In genomic region chr16:95781681-95782080, GRCm38 (mm10) we compare ENCODE assay signal across 18 mouse cellular contexts.
"Had no signal": no experiment of that assay in that cellular context is flagged by ENCODE, and none has a peak within 500 bp of the region (broad histone marks: within the 10 kb centered on the region; RNA-seq: fewer than 3 reads in every experiment).

No protein-coding gene starts in this region.

- H3K36me3 ChIP-seq: liver, embryonic 13.5 days; liver, embryonic 15.5 days; lung, embryonic 15.5 days; midbrain, embryonic 12.5 days; neural tube, embryonic 12.5 days had no signal

- DNase-seq: liver, embryonic 13.5 days; liver, postnatal 0 days; lung, adult 2 months; lung, postnatal 14 days; lung, postnatal 36 days; midbrain, embryonic 14.5 days; right cerebral cortex, postnatal 14 days; thymus, adult 18-20 months; thymus, postnatal 14 days; thymus, postnatal 36 days had no signal

- H3K9me3 ChIP-seq: liver, embryonic 13.5 days; liver, embryonic 15.5 days; lung, embryonic 15.5 days; midbrain, embryonic 12.5 days; neural tube, embryonic 12.5 days had no signal

- H3K4me3 ChIP-seq: liver, embryonic 13.5 days; liver, embryonic 15.5 days; lung, embryonic 15.5 days; megakaryocyte, embryonic 14.5 days; midbrain, embryonic 12.5 days; neural tube, embryonic 12.5 days had no signal

- H3K4me2 ChIP-seq: liver, embryonic 11.5 days; liver, embryonic 13.5 days; liver, embryonic 15.5 days; lung, embryonic 15.5 days; midbrain, embryonic 12.5 days; neural tube, embryonic 12.5 days had no signal

- H3K9ac ChIP-seq: liver, embryonic 13.5 days; liver, embryonic 15.5 days; liver, postnatal 0 days; lung, embryonic 15.5 days; midbrain, embryonic 12.5 days; neural tube, embryonic 12.5 days had no signal

- H3K4me1 ChIP-seq: liver, embryonic 13.5 days; liver, embryonic 15.5 days; midbrain, embryonic 12.5 days; neural tube, embryonic 12.5 days had no signal

- ATAC-seq: liver, postnatal 0 days; lung, postnatal 0 days had no signal

- H3K27ac ChIP-seq: liver, embryonic 13.5 days; liver, embryonic 15.5 days; lung, embryonic 15.5 days; macrophage; midbrain, embryonic 12.5 days; neural tube, embryonic 12.5 days had no signal

- H3K27me3 ChIP-seq: liver, embryonic 13.5 days; liver, embryonic 15.5 days; lung, embryonic 15.5 days; midbrain, embryonic 12.5 days; neural tube, embryonic 12.5 days had no signal
